Mouse (Mus musculus): Measurements from ENCODE around the gene Pde12.

- TF ChIP-seq GATA1 (IDR thresholded peaks at IDR 0.05; ENCODE audit: low read length) (no peak), TAL1 (IDR thresholded peaks at IDR 0.05; ENCODE audit: low read length) (no peak)
Observed at GRCm38 (mm10) chr14:26625301-26625700, 44.4 kb downstream of the Pde12 start.
